Mouse (Mus musculus) heart, adult 2 months (tissue): ENCODE data around the gene Car1.

Experiments used
- CTCF ChIP-seq: fragments of 200-600 bp; IDR thresholded peaks from 2 replicates; pipeline ENCODE4 v1.8.1; 2022; ENCODE audit warnings: antibody characterized with exemption, mild to moderate bottlenecking, moderate library complexity
- EP300 ChIP-seq: fragments of 200-500 bp; IDR thresholded peaks from 2 replicates; pipeline ENCODE4 v1.6.1; 2011; ENCODE audit warnings: low read depth, low read length, control low read depth; ENCODE audit not compliant: insufficient read depth
- POLR2A ChIP-seq: fragments of 200-500 bp; IDR thresholded peaks from 2 replicates; pipeline ENCODE4 v1.6.1; 2011; ENCODE audit warnings: mild to moderate bottlenecking, low read depth, low read length, control low read depth; ENCODE audit not compliant: insufficient read depth

DNA sequence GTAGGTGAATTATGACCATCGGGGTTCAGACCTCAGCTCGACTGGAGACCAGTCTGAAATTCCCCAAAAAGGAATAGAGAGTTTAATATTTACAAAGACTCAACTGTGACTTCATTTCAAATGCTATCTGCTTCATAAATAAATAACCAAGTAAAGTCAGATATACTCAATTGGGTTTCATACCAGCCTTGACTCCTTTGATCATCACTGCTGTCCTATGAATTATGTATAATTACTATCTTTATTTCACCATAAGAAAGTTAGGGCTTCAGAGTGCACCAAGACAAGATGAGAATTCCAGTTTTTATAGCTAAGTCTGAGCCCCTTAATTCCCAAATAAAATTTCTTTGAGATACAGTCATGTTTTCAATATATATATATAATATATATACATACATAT is 69.9 kb downstream of the Car1 start:
- TF ChIP-seq POLR2A, result no peak
- TF ChIP-seq EP300, result no peak
- no peak for TF ChIP-seq CTCF
